Mouse (Mus musculus): ENCODE data around the gene Cpsf6.

DNA sequence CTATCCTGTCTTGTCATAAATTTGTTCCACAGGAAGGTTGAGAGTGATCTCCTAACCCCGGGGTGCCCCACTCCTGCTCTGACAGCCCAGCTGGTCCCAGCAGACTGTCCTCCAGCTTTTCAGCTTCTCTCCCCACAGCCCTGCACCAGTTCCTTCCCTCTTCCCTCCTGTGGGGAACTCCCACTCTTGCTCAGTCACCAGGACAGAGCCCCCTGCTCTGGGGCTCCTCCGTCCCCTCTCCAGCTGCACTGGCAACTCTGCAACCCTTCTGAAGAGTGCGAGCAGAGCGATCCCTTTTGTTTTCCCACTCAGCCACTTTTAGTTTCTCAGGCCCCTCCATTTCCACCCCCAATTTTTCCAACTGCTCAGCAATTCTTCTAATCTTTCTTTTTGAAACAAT lies 44.2 kb downstream of the Cpsf6 start:
- no peak for TF ChIP-seq CTCF (conservative IDR thresholded peaks at IDR 0.05; ENCODE audit: insufficient read depth, insufficient read length, low read depth, low read length)
- TF ChIP-seq POLR2A (IDR thresholded peaks at IDR 0.05; ENCODE audit: low read depth, low read length): no peak

All from kidney, adult 2 months (tissue).